Mouse (Mus musculus) embryo, embryonic 11 days (tissue): Measurements from ENCODE around the gene Kdr.
"Not testable (repeated sequence)": the region's sequence is repeated elsewhere in the genome, so short reads cannot be mapped to it uniquely, and the experiment has no call there.

Experiments
- DNase-seq: peaks from one replicate; pipeline ENCODE4 v3.0.0-alpha.2; 2015

The Kdr gene

GRCm38 (mm10) chr5:75956526-75956925 is 21.7 kb downstream of the Kdr start:
- DNase-seq, result no peak

- no peak for DNase-seq
Measured at GRCm38 (mm10) chr5:75955876-75956275, 22.4 kb downstream of the Kdr start.

GRCm38 (mm10) chr5:75954778-75955330 is 23.4 kb downstream of the Kdr start:
- no peak for DNase-seq

- DNase-seq, result no peak
Measured at GRCm38 (mm10) chr5:75954218-75954617, 24.0 kb downstream of the Kdr start.

- DNase-seq, result no peak
Measured at GRCm38 (mm10) chr5:75952131-75952795, 26.0 kb downstream of the Kdr start.

- DNase-seq, result no peak
Measured at GRCm38 (mm10) chr5:75950866-75951265, 27.4 kb downstream of the Kdr start.

- DNase-seq, result no peak
Measured at GRCm38 (mm10) chr5:75945394-75945793, 32.9 kb downstream of the Kdr start.

- no peak for DNase-seq
Measured at GRCm38 (mm10) chr5:75943301-75943700, 35.0 kb downstream of the Kdr start.

- no peak for DNase-seq
Measured at GRCm38 (mm10) chr5:75941775-75942580, 36.3 kb downstream of the Kdr start.

GRCm38 (mm10) chr5:75939144-75939732 is 39.0 kb downstream of the Kdr start:
- DNase-seq, result no peak

- no peak for DNase-seq
Measured at GRCm38 (mm10) chr5:75938012-75938411, 40.2 kb downstream of the Kdr start.

- no peak for DNase-seq
Measured at GRCm38 (mm10) chr5:75936223-75936622, 42.0 kb downstream of the Kdr start.

GRCm38 (mm10) chr5:75935225-75935624 is 43.0 kb downstream of the Kdr start:
- no peak for DNase-seq

GRCm38 (mm10) chr5:75934201-75934600 is 44.1 kb downstream of the Kdr start:
- DNase-seq, result no peak

- DNase-seq, result no peak
Measured at GRCm38 (mm10) chr5:75933521-75934044, 44.7 kb downstream of the Kdr start.

- DNase-seq, result not testable (repeated sequence)
Measured at GRCm38 (mm10) chr5:75931458-75931857, 46.8 kb downstream of the Kdr start.

GRCm38 (mm10) chr5:75929960-75930359 is 48.3 kb downstream of the Kdr start:
- DNase-seq, result no peak

GRCm38 (mm10) chr5:75922677-75923076 is 55.6 kb downstream of the Kdr start:
- no peak for DNase-seq

GRCm38 (mm10) chr5:75921730-75922387 is 56.4 kb downstream of the Kdr start:
- DNase-seq, result no peak

- DNase-seq, result no peak
Measured at GRCm38 (mm10) chr5:75919601-75920000, 58.7 kb downstream of the Kdr start.

GRCm38 (mm10) chr5:75918139-75918538 is 60.1 kb downstream of the Kdr start:
- no peak for DNase-seq

GRCm38 (mm10) chr5:75917231-75917630 is 61.0 kb downstream of the Kdr start:
- no peak for DNase-seq

- no peak for DNase-seq
Measured at GRCm38 (mm10) chr5:75906102-75906501, 72.2 kb downstream of the Kdr start.
